Mouse (Mus musculus): ENCODE data around the gene Ndufb8. TPM values are rescaled to one million over a fixed set of nuclear protein-coding genes. Genes with fewer than 3 reads are reported as not detected.

The Ndufb8 gene
- polyA plus RNA-seq (2012; rRNA removed): 226 and 346 TPM in 2 replicates

GRCm38 (mm10) chr19:44554861-44555590, at the start of gene Ndufb8:
TSS of gene Ndufb8 (minus strand) at chr19:44555440.

GRCm38 (mm10) chr19:44562652-44563206, 7.5 kb upstream of the Ndufb8 start, which contains the start of gene Hif1an:
TSS of gene Hif1an (plus strand) at chr19:44562850.

GRCm38 (mm10) chr19:44552731-44553130, 2.5 kb downstream of the Ndufb8 start, which contains the start of gene Gm20538:
TSS of gene Gm20538 (minus strand) at chr19:44552831.

GRCm38 (mm10) chr19:44545321-44546041, 9.8 kb downstream of the Ndufb8 start, which contains the start of gene Sec31b:
TSS of gene Sec31b (minus strand) at chr19:44545864.

Other genes with a start within 250 kb of the Ndufb8 start
- gene Scd4, start 222.3 kb downstream of the Ndufb8 start, polyA plus RNA-seq (2012; rRNA removed): 0.13 and 0.30 TPM in 2 replicates
- gene Scd1, start 147.6 kb downstream of the Ndufb8 start, polyA plus RNA-seq (2012; rRNA removed): 17.0 and 23.0 TPM in 2 replicates
- gene Wnt8b, start 62.0 kb downstream of the Ndufb8 start, polyA plus RNA-seq (2012; rRNA removed): 12.1 and 21.9 TPM in 2 replicates
- 0.63 and 0.66 TPM in 2 replicates for gene Sec31b, start 9.6 kb downstream of the Ndufb8 start, polyA plus RNA-seq (2012; rRNA removed)
- not detected in 2 replicates for gene Gm20538, start 2.6 kb downstream of the Ndufb8 start, polyA plus RNA-seq (2012; rRNA removed)
- gene Hif1an, start 7.4 kb upstream of the Ndufb8 start, polyA plus RNA-seq (2012; rRNA removed): 30.5 and 32.0 TPM in 2 replicates
- 1.8 and 7.1 TPM in 2 replicates for gene Pax2, start 200.6 kb upstream of the Ndufb8 start, polyA plus RNA-seq (2012; rRNA removed)